Mouse (Mus musculus) liver, embryonic 14.5 days (tissue): ENCODE measurements around the gene Ap5z1. TPM values are rescaled to one million over a fixed set of nuclear protein-coding genes. Genes with fewer than 3 reads are reported as not detected.

Source experiments
- ATAC-seq: fragments of 200-750 bp; cut with Nextera tagmentation; 2 replicates; pipeline ENCODE4 v1.8.0; 2017; ENCODE audit warnings: moderate number of reproducible peaks, mild to moderate bottlenecking, moderate library complexity; ENCODE audit not compliant: insufficient read depth
- DNase-seq, 3 experiments: peaks; one replicate each; pipeline ENCODE4 v3.0.0-alpha.2; 2012 to 2013; ENCODE audit warnings: low read depth in 3 of 3, low spot score in 3 of 3
- H3K27ac ChIP-seq: fragments of 300-500 bp; sonication (generic); 2 replicates; pipeline ENCODE4 v1.5.1; 2014; ENCODE audit warnings: moderate library complexity, mild to moderate bottlenecking, control low read depth, inconsistent platforms
- H3K27me3 ChIP-seq: fragments of 300-500 bp; sonication (generic); 2 replicates; pipeline ENCODE4 v1.6.1; 2014; ENCODE audit warnings: mild to moderate bottlenecking, low read length, moderate library complexity; ENCODE audit not compliant: control insufficient read depth, insufficient read depth
- H3K36me3 ChIP-seq: fragments of 300-500 bp; sonication (generic); replicated peaks from 2 replicates; pipeline ENCODE4 v1.6.1; 2014; ENCODE audit warnings: low read depth; ENCODE audit not compliant: control insufficient read depth, insufficient read depth
- H3K4me1 ChIP-seq, 2 experiments: fragments of 200-500 bp in 1 of 2; fragments of 300-500 bp in 1 of 2; sonication (generic) in 1 of 2; replicated peaks; 2 replicates each; pipeline ENCODE4 v1.6.1; 2012 to 2014; ENCODE audit warnings: antibody characterized with exemption in 1 of 2, inconsistent platforms in 1 of 2, low read length in 1 of 2; ENCODE audit not compliant: control insufficient read depth in 2 of 2, insufficient read depth in 2 of 2
- H3K4me2 ChIP-seq: fragments of 300-500 bp; sonication (generic); 2 replicates; pipeline ENCODE4 v1.6.1; 2014; ENCODE audit warnings: low read depth, mild to moderate bottlenecking, control low read depth, moderate library complexity
- H3K4me3 ChIP-seq, 2 experiments: fragments of 200-500 bp in 1 of 2; fragments of 300-500 bp in 1 of 2; sonication (generic) in 1 of 2; 2 replicates each; pipeline ENCODE4 v1.5.1; 2012 to 2014; ENCODE audit warnings: low read depth in 2 of 2, low read length in 2 of 2, mild to moderate bottlenecking in 2 of 2, control low read depth in 1 of 2, inconsistent platforms in 1 of 2, moderate library complexity in 1 of 2; ENCODE audit not compliant: insufficient read depth in 1 of 2
- H3K9ac ChIP-seq: fragments of 300-500 bp; sonication (generic); replicated peaks from 2 replicates; pipeline ENCODE4 v1.6.1; 2014; ENCODE audit warnings: mild to moderate bottlenecking, control low read depth, moderate library complexity
- H3K9me3 ChIP-seq: fragments of 300-500 bp; sonication (generic); 2 replicates; pipeline ENCODE4 v1.6.1; 2016; ENCODE audit warnings: low read length, mixed read lengths; ENCODE audit not compliant: control insufficient read depth
- CTCF ChIP-seq: IDR thresholded peaks from 2 replicates; pipeline ENCODE4 v1.5.1; 2016; ENCODE audit warnings: antibody characterized with exemption, low read depth, control low read depth
- EP300 ChIP-seq: IDR thresholded peaks from 2 replicates; pipeline ENCODE4 v1.6.1; 2016; ENCODE audit warnings: antibody characterized with exemption, low read depth
- WGBS: fragments of 180-500 bp; shearing (Covaris S2); extraction: QIAGEN DNeasy Blood & Tissue Kit; methylation state at CpG from one replicate; pipeline ENCODE4 v1.1.7; 2014; ENCODE audit not compliant: insufficient replicate concordance; 5-methylcytosine and 5-hydroxymethylcytosine counted together
- polyA plus RNA-seq, 2 experiments: library from polyadenylated mRNA; depleted of rRNA in 1 of 2; stranded (reverse) in 1 of 2; unstranded in 1 of 2; fragments of >200 nt; fragmentation: Nextera tagmentation in 1 of 2; extraction: Ambion mirVana in 1 of 2; gene quantifications; 2 replicates each; pipeline versions ENCODE4 v1.2.1 to v1.2.3; 2012 to 2014

The Ap5z1 gene
- polyA plus RNA-seq, 2 experiments, result 3.5 to 5.8 TPM

GRCm38 (mm10) chr5:142473696-142474095, 10.0 kb downstream of the Ap5z1 start:
- TF ChIP-seq EP300 (no peak), CTCF (no peak)
- no peaks in the 10 kb centered on the region for H3K27me3 ChIP-seq
- no peak overlapping the region for H3K4me3 ChIP-seq
- no peak overlapping the region for H3K4me2 ChIP-seq
- DNase-seq (no peak), ATAC-seq (no peak)
- H3K36me3 ChIP-seq, result 0 out of 2 replicates have a peak, but pooled peaks cover 2% of the 10 kb centered on the region
- WGBS, result 78% methylated on average over 10 of the region's 10 CpGs
- H3K9me3 ChIP-seq, result no peaks in the 10 kb centered on the region
- H3K4me1 ChIP-seq, result no peaks in the 10 kb centered on the region
- no peak overlapping the region for H3K9ac ChIP-seq
- H3K27ac ChIP-seq, result no peak overlapping the region

GRCm38 (mm10) chr5:142475669-142476068, 11.9 kb downstream of the Ap5z1 start:
- Histone ChIP-seq H3K27ac (no peak overlapping the region), H3K4me3 (no peak overlapping the region), H3K9me3 (no peaks in the 10 kb centered on the region), H3K9ac (no peak overlapping the region), H3K36me3 (no peaks in the 10 kb centered on the region), H3K4me2 (no peak overlapping the region), H3K27me3 (no peaks in the 10 kb centered on the region), H3K4me1 (no peaks in the 10 kb centered on the region)
- 45% methylated on average over 7 of the region's 7 CpGs for WGBS
- ATAC-seq (no peak), DNase-seq (no peak)
- no peak for TF ChIP-seq CTCF
- TF ChIP-seq EP300, result no peak

GRCm38 (mm10) chr5:142477346-142477745, 13.6 kb downstream of the Ap5z1 start:
- no peaks in the 10 kb centered on the region for H3K9me3 ChIP-seq
- DNase-seq, result no peak
- H3K4me2 ChIP-seq, result no peak overlapping the region
- no peaks in the 10 kb centered on the region for H3K4me1 ChIP-seq
- H3K36me3 ChIP-seq, result no peaks in the 10 kb centered on the region
- H3K27me3 ChIP-seq, result no peaks in the 10 kb centered on the region
- TF ChIP-seq CTCF (no peak), EP300 (no peak)
- no peak overlapping the region for H3K4me3 ChIP-seq
- H3K27ac ChIP-seq, result no peak overlapping the region
- WGBS, result 74% methylated on average over 12 of the region's 12 CpGs
- ATAC-seq, result no peak
- no peak overlapping the region for H3K9ac ChIP-seq

GRCm38 (mm10) chr5:142477866-142478615, 14.3 kb downstream of the Ap5z1 start:
- H3K4me1 ChIP-seq, result no peaks in the 10 kb centered on the region
- H3K27ac ChIP-seq, result no peak overlapping the region
- no peak for DNase-seq
- no peaks in the 10 kb centered on the region for H3K9me3 ChIP-seq
- 71% methylated on average over 5 of the region's 5 CpGs for WGBS
- H3K9ac ChIP-seq, result no peak overlapping the region
- TF ChIP-seq EP300 (no peak), CTCF (no peak)
- H3K4me3 ChIP-seq, result no peak overlapping the region
- no peaks in the 10 kb centered on the region for H3K36me3 ChIP-seq
- H3K4me2 ChIP-seq, result no peak overlapping the region
- ATAC-seq, result no peak
- H3K27me3 ChIP-seq, result no peaks in the 10 kb centered on the region

- ATAC-seq (no peak), DNase-seq (peak; percentile 42 to 47 (median 43))
- no peaks in the 10 kb centered on the region for H3K4me1 ChIP-seq
- no peak overlapping the region for H3K9ac ChIP-seq
- no peak overlapping the region for H3K27ac ChIP-seq
- no peaks in the 10 kb centered on the region for H3K36me3 ChIP-seq
- no peak overlapping the region for H3K4me2 ChIP-seq
- no peaks in the 10 kb centered on the region for H3K27me3 ChIP-seq
- 36% methylated on average over 17 of the region's 17 CpGs for whole genome bisulfite sequencing
- H3K9me3 ChIP-seq, result no peaks in the 10 kb centered on the region
- H3K4me3 ChIP-seq, result no peak overlapping the region
- peak; percentile 94 for TF ChIP-seq CTCF
- no peak for TF ChIP-seq EP300
These were observed 15.2 kb downstream of the Ap5z1 start for GRCm38 (mm10) chr5:142478829-142479435.
